Mouse (Mus musculus) liver, adult 10 weeks (tissue): ENCODE results near the gene Rasl10b. TPM values are rescaled to one million over a fixed set of nuclear protein-coding genes. Genes with fewer than 3 reads are reported as not detected.

Source experiments
- polyA plus RNA-seq: library from polyadenylated mRNA; stranded (reverse); fragments of 350-450 nt; fragmentation: Illumina TruSeq; extraction: RNeasy Lipid Tissue Mini Kit (QIAGEN cat#74804); gene quantifications from one replicate; pipeline ENCODE4 v1.2.3, GENCODE M21; 2014; ENCODE audit warnings: low read depth, low replicate concordance

The Rasl10b gene
- polyA plus RNA-seq: not detected

GRCm38 (mm10) chr11:83409087-83409754 is at the start of gene Rasl10b:
Gene Rasl10b (plus strand): TSS chr11:83409137.

GRCm38 (mm10) chr11:83429355-83429754 is 20.4 kb downstream of the Rasl10b start, which contains the start of gene Gas2l2:
Gene Gas2l2 (minus strand): TSS chr11:83429455.

GRCm38 (mm10) chr11:83437377-83437776 is 28.4 kb downstream of the Rasl10b start, which contains the start of gene 1700020L24Rik:
Gene 1700020L24Rik (plus strand): TSS chr11:83437677.

GRCm38 (mm10) chr11:83462711-83463244 is 53.8 kb downstream of the Rasl10b start, which contains the start of gene Mmp28:
Gene Mmp28 (minus strand): TSS chr11:83463071.

Other genes starting within 250 kb of the Rasl10b start
- gene Slfn4, start 234.0 kb upstream of the Rasl10b start, polyA plus RNA-seq: 0.45 TPM
- 0.29 TPM for gene Slfn3, start 217.8 kb upstream of the Rasl10b start, polyA plus RNA-seq
- gene Slfn14, start 122.4 kb upstream of the Rasl10b start, polyA plus RNA-seq: not detected
- gene Ap2b1, start 110.1 kb upstream of the Rasl10b start, polyA plus RNA-seq: 14.0 TPM
- 25.0 TPM for gene Pex12, start 106.6 kb upstream of the Rasl10b start, polyA plus RNA-seq
- not detected for gene Gas2l2, start 20.3 kb downstream of the Rasl10b start, polyA plus RNA-seq
- not detected for gene 1700020L24Rik, start 28.5 kb downstream of the Rasl10b start, polyA plus RNA-seq
- not detected for gene Mmp28, start 53.9 kb downstream of the Rasl10b start, polyA plus RNA-seq
- 112 TPM for gene Taf15, start 63.9 kb downstream of the Rasl10b start, polyA plus RNA-seq
- not detected for gene Heatr9, start 113.0 kb downstream of the Rasl10b start, polyA plus RNA-seq
- 2.0 TPM for gene Ccl5, start 121.4 kb downstream of the Rasl10b start, polyA plus RNA-seq
- gene Ccl9, start 169.5 kb downstream of the Rasl10b start, polyA plus RNA-seq: 188 TPM
- gene Ccl6, start 183.9 kb downstream of the Rasl10b start, polyA plus RNA-seq: 19.0 TPM
- gene Rpl9-ps1, start 236.5 kb downstream of the Rasl10b start, polyA plus RNA-seq: not detected
- gene Ccl3, start 240.2 kb downstream of the Rasl10b start, polyA plus RNA-seq: 0.58 TPM